Mouse (Mus musculus): ENCODE results near the gene Gjc1. TPM values are rescaled to one million over a fixed set of nuclear protein-coding genes. Genes with fewer than 3 reads are reported as not detected.
A peak's percentile ranks its signal among the peaks of the same experiment; 100 is the strongest.

Gjc1 gene
- polyA plus RNA-seq, 1 experiment from 2014 or later: 63.7 TPM

GRCm38 (mm10) chr11:102835549-102835948 lies 16.0 kb upstream of the Gjc1 start, which contains the start of gene Higd1b:
Gene Higd1b, plus strand, starts transcription at chr11:102835849.
- H3K27ac ChIP-seq: no peak within 1 kb of the TSS
- ATAC-seq (replicated peaks; ENCODE audit: low FRiP score): no peak
- peaks cover 42% of the 10 kb centered on the region for H3K36me3 ChIP-seq
- H3K27me3 ChIP-seq: no peaks in the 10 kb centered on the region
- peaks cover 11% of the 10 kb centered on the region for H3K4me1 ChIP-seq
- no peak within 1 kb of the TSS for H3K4me2 ChIP-seq
- no peak within 1 kb of the TSS for H3K9ac ChIP-seq
- no peaks in the 10 kb centered on the region for H3K9me3 ChIP-seq (replicated peaks)
- 66% methylated on average over 4 of the region's 4 CpGs for whole genome bisulfite sequencing
- H3K4me3 ChIP-seq (replicated peaks): no peak within 1 kb of the TSS

DNA sequence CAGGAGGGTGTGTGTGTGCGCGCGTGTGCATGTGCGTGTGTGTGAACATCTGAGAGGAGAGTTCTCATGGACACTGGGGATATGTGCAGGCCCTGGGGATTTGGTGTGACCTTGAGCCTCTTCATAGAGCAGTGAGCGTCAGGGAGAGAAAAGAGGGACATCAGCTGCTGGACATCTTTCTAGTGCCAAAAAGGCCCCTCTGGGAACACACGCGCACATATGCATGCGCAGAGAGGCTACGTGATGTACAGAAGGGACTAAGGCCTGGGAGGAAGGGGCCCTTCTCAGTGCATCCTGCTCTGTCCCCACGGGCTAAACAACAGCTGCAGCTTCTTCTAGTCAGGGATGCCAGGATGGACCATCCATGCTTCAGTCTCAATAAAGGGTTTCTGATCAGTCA lies 14.7 kb upstream of the Gjc1 start:
- ATAC-seq (replicated peaks; ENCODE audit: low FRiP score): no peak
- no peak overlapping the region for H3K27ac ChIP-seq
- no peaks in the 10 kb centered on the region for H3K27me3 ChIP-seq
- H3K36me3 ChIP-seq: peaks cover 29% of the 10 kb centered on the region
- no peak overlapping the region for H3K4me3 ChIP-seq (replicated peaks)
- 87% methylated on average over 10 of the region's 10 CpGs for WGBS
- H3K4me1 ChIP-seq: peaks cover 11% of the 10 kb centered on the region
- H3K9ac ChIP-seq: no peak overlapping the region
- no peaks in the 10 kb centered on the region for H3K9me3 ChIP-seq (replicated peaks)
- no peak overlapping the region for H3K4me2 ChIP-seq

- 0 out of 2 replicates have a peak overlapping the region, but pooled peaks have one; percentile 39 for H3K27ac ChIP-seq
- H3K27me3 ChIP-seq: no peaks in the 10 kb centered on the region
- H3K9me3 ChIP-seq (replicated peaks): no peaks in the 10 kb centered on the region; the same call in 1 of the 2 replicates
- H3K9ac ChIP-seq: no peak overlapping the region
- H3K36me3 ChIP-seq: peaks cover 14% of the 10 kb centered on the region
- no peak overlapping the region for H3K4me3 ChIP-seq (replicated peaks)
- peak overlapping the region; percentile 12; the same call in 1 of the 2 replicates for H3K4me2 ChIP-seq
- 53% methylated on average over 18 of the region's 18 CpGs for WGBS
- peaks cover 11% of the 10 kb centered on the region for H3K4me1 ChIP-seq
- peak; percentile 54; the same call in 1 of the 2 replicates for ATAC-seq (replicated peaks; ENCODE audit: low FRiP score)
Observed at GRCm38 (mm10) chr11:102832700-102833297, 13.3 kb upstream of the Gjc1 start.

DNA sequence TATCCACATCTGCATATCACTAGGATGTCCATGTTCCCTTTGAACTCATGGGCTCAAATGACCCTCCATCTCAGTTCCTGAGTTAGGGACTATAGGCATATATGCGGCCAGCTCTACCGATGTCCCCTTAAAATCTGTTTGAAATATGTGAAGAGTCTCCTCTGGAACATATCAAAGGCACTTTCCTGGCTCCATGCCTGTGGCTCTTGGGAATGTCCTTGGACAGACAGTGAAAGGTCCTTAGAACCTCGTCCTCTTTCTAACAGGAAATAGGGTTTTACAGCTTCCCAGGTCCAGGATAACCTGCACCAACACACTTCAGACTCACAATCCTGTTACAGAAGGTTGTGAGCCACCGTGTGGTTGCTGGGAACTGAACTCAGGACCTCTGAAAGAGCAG lies 10.8 kb upstream of the Gjc1 start:
- no peaks in the 10 kb centered on the region; the same call in 1 of the 2 replicates for H3K9me3 ChIP-seq (replicated peaks)
- no peaks in the 10 kb centered on the region for H3K36me3 ChIP-seq
- H3K4me1 ChIP-seq: peaks cover 11% of the 10 kb centered on the region
- H3K27ac ChIP-seq: no peak overlapping the region
- no peak overlapping the region for H3K4me3 ChIP-seq (replicated peaks)
- H3K9ac ChIP-seq: no peak overlapping the region
- no peaks in the 10 kb centered on the region for H3K27me3 ChIP-seq
- ATAC-seq (replicated peaks; ENCODE audit: low FRiP score): no peak
- WGBS: 68% methylated on average over 4 of the region's 4 CpGs
- H3K4me2 ChIP-seq: no peak overlapping the region

DNA sequence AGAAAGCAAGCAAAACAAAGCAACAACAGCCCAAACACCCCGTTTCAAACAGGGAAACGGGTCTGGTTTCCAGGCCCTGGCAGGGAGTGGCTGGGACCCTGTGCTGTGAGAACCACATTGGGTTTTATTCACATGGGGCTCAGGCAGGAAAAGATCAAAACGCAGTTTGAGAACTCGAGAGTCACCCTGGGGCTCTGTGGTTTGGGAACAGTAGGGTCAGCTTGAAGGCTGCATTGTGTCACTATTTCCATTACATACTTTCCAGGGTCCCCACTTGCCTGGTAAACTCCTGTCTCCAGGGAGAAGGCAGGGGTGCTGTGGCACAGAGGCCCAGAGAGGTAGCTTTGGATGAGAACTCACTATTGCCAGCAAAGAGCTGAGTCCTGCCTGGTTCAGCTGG lies 7.6 kb upstream of the Gjc1 start:
- no peak overlapping the region for H3K9ac ChIP-seq
- no peak overlapping the region for H3K4me3 ChIP-seq (replicated peaks)
- no peak for ATAC-seq (replicated peaks; ENCODE audit: low FRiP score)
- H3K27me3 ChIP-seq: no peaks in the 10 kb centered on the region
- no peaks in the 10 kb centered on the region for H3K4me1 ChIP-seq
- no peaks in the 10 kb centered on the region for H3K36me3 ChIP-seq
- 58% methylated on average over 4 of the region's 4 CpGs for whole genome bisulfite sequencing
- H3K9me3 ChIP-seq (replicated peaks): no peaks in the 10 kb centered on the region; the same call in 1 of the 2 replicates
- no peak overlapping the region for H3K27ac ChIP-seq
- no peak overlapping the region for H3K4me2 ChIP-seq

DNA sequence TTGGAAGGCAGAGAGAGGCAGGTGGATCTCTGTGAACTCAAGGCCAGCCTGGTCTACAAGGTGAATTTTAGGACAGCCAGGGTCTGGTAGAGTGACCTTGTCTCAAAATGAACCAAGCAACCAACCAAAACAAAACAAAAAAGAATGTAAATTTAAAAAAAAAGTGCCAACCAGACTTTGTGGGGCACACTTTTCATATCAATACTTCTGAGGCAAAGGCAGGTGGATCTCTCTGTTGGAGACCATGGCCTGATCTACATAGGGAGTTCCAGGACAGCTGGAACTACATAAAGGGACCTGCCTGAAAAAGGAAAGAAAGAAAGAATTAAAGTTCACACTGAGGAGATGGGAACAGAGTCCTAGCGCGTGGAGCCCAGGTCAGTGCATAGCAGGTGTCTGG lies 7.0 kb upstream of the Gjc1 start:
- H3K4me2 ChIP-seq: no peak overlapping the region
- WGBS: 85% methylated on average over 2 of the region's 2 CpGs
- H3K27me3 ChIP-seq: no peaks in the 10 kb centered on the region
- ATAC-seq (replicated peaks; ENCODE audit: low FRiP score): no peak
- no peaks in the 10 kb centered on the region for H3K36me3 ChIP-seq
- H3K9ac ChIP-seq: no peak overlapping the region
- H3K4me3 ChIP-seq (replicated peaks): no peak overlapping the region
- no peaks in the 10 kb centered on the region for H3K4me1 ChIP-seq
- H3K27ac ChIP-seq: no peak overlapping the region
- no peaks in the 10 kb centered on the region; the same call in 1 of the 2 replicates for H3K9me3 ChIP-seq (replicated peaks)

- H3K9me3 ChIP-seq (replicated peaks): no peaks in the 10 kb centered on the region
- no peak for ATAC-seq (replicated peaks; ENCODE audit: low FRiP score)
- H3K4me1 ChIP-seq: peaks cover 18% of the 10 kb centered on the region
- no peak overlapping the region for H3K27ac ChIP-seq
- no peaks in the 10 kb centered on the region for H3K36me3 ChIP-seq
- 0 out of 2 replicates have a peak, but pooled peaks cover 3% of the 10 kb centered on the region for H3K27me3 ChIP-seq
- H3K4me3 ChIP-seq (replicated peaks): no peak overlapping the region
- H3K4me2 ChIP-seq: no peak overlapping the region
- WGBS: 56% methylated on average over 6 of the region's 6 CpGs
- H3K9ac ChIP-seq: no peak overlapping the region
Observed at GRCm38 (mm10) chr11:102821231-102821630, 1.7 kb upstream of the Gjc1 start.

DNA sequence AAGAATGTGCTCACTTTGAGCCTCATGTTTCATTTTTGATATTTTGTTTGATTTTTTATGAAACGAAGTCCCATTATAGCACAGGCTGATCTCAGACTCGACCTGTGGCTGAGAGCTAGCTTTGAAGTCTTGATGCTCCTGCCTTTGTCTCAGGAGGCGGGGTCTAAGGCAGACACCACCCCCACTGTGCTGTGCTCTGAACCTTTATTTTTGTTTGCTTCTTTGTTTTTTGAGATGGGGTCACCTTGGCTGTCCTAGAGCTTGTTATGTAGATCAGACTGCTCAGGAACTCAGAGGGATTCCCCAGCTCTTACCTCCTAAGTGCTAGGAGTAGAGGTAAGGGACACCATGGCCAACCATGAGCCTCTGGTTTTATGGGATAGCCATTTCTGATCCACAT lies 932 bp upstream of the Gjc1 start:
- H3K4me3 ChIP-seq (replicated peaks): no peak overlapping the region
- ATAC-seq (replicated peaks; ENCODE audit: low FRiP score): no peak

GRCm38 (mm10) chr11:102819783-102820385 lies 384 bp upstream of the Gjc1 start:
- peak overlapping the region; percentile 95 for H3K9ac ChIP-seq
- ATAC-seq (replicated peaks; ENCODE audit: low FRiP score): no peak

More for the DNA sequence above, 932 bp upstream of the Gjc1 start:
- H3K27ac ChIP-seq: no peak overlapping the region
- WGBS: 12% methylated on average over 3 of the region's 3 CpGs
- H3K27me3 ChIP-seq: 0 out of 2 replicates have a peak, but pooled peaks cover 3% of the 10 kb centered on the region
- H3K4me1 ChIP-seq: peaks cover 24% of the 10 kb centered on the region
- no peaks in the 10 kb centered on the region for H3K9me3 ChIP-seq (replicated peaks)
- no peaks in the 10 kb centered on the region for H3K36me3 ChIP-seq
- no peak overlapping the region for H3K9ac ChIP-seq
- no peak overlapping the region for H3K4me2 ChIP-seq

GRCm38 (mm10) chr11:102818121-102819020 lies 1.1 kb downstream of the Gjc1 start:
- Histone ChIP-seq H3K4me3 (replicated peaks) (peak overlapping the region; percentile 69), H3K4me2 (peak overlapping the region; percentile 93), H3K9ac (peak overlapping the region; percentile 95), H3K27me3 (0 out of 2 replicates have a peak, but pooled peaks cover 3% of the 10 kb centered on the region), H3K36me3 (no peaks in the 10 kb centered on the region), H3K4me1 (peaks cover 24% of the 10 kb centered on the region), H3K9me3 (replicated peaks) (no peaks in the 10 kb centered on the region), H3K27ac (peak overlapping the region; percentile 99)
- WGBS: under 1% methylated on average over 76 of the region's 92 CpGs
- ATAC-seq (replicated peaks; ENCODE audit: low FRiP score): peak; percentile 55

More at GRCm38 (mm10) chr11:102819783-102820385, 384 bp upstream of the Gjc1 start:
- H3K4me3 ChIP-seq (replicated peaks): peak overlapping the region; percentile 69
- H3K9me3 ChIP-seq (replicated peaks): no peaks in the 10 kb centered on the region
- H3K4me2 ChIP-seq: peak overlapping the region; percentile 93
- H3K4me1 ChIP-seq: peaks cover 24% of the 10 kb centered on the region
- WGBS: 4% methylated on average over 14 of the region's 14 CpGs
- no peaks in the 10 kb centered on the region for H3K36me3 ChIP-seq
- H3K27me3 ChIP-seq: 0 out of 2 replicates have a peak, but pooled peaks cover 3% of the 10 kb centered on the region
- peak overlapping the region; percentile 99 for H3K27ac ChIP-seq

- Histone ChIP-seq H3K4me1 (peaks cover 29% of the 10 kb centered on the region), H3K27me3 (no peaks in the 10 kb centered on the region), H3K9me3 (replicated peaks) (no peaks in the 10 kb centered on the region), H3K36me3 (peaks cover 4% of the 10 kb centered on the region), H3K4me3 (replicated peaks) (no peak overlapping the region), H3K4me2 (no peak overlapping the region), H3K9ac (no peak overlapping the region), H3K27ac (no peak overlapping the region)
- ATAC-seq (replicated peaks; ENCODE audit: low FRiP score): no peak
Observed at GRCm38 (mm10) chr11:102814881-102815280, 4.6 kb downstream of the Gjc1 start.

Measured in kidney, embryonic 15.5 days (tissue).